Mouse (Mus musculus) macrophage (primary cell): ENCODE data around the gene Uqcrh. TPM values are rescaled to one million over a fixed set of nuclear protein-coding genes. Genes with fewer than 3 reads are reported as not detected.

ENCODE experiments used
- H3K27ac ChIP-seq: fragments of 350-480 bp; formaldehyde crosslinking; 2 replicates; pipeline ENCODE4 v1.9.0; 2021
- H3K36me3 ChIP-seq: fragments of 350-480 bp; formaldehyde crosslinking; 2 replicates; pipeline ENCODE4 v1.9.0; 2021; ENCODE audit errors: inconsistent target
- H3K4me3 ChIP-seq: fragments of 350-480 bp; formaldehyde crosslinking; 2 replicates; pipeline ENCODE4 v1.9.0; 2021; ENCODE audit errors: inconsistent target
- H3K79me2 ChIP-seq: fragments of 350-480 bp; formaldehyde crosslinking; 2 replicates; pipeline ENCODE4 v1.9.0; 2021; ENCODE audit errors: inconsistent target
- WGBS: methylation state at CpG from one replicate; pipeline ENCODE4 v1.1.7; 2026; ENCODE audit warnings: inconsistent platforms; ENCODE audit not compliant: missing documents; 5-methylcytosine and 5-hydroxymethylcytosine counted together
- polyA plus RNA-seq: library from polyadenylated mRNA; stranded (reverse); fragments of 250-400 nt; gene quantifications from 3 replicates; pipeline ENCODE4 v1.2.4, GENCODE M21; 2018; ENCODE audit warnings: inconsistent platforms

Gene Uqcrh
- polyA plus RNA-seq, 1 experiment from 2014 or later: 405 TPM

- 48% methylated on average over 3 of the region's 3 CpGs for WGBS
- H3K36me3 ChIP-seq: peaks cover 11% of the 10 kb centered on the region; the same call in 1 of the 2 replicates
- H3K79me2 ChIP-seq: no peaks in the 10 kb centered on the region
- H3K27ac ChIP-seq: no peak overlapping the region
- H3K4me3 ChIP-seq: no peak overlapping the region
These were observed 32.7 kb downstream of the Uqcrh start for GRCm38 (mm10) chr4:116042186-116042585.

- Histone ChIP-seq H3K36me3 (peaks cover 16% of the 10 kb centered on the region; the same call in 1 of the 2 replicates), H3K79me2 (no peaks in the 10 kb centered on the region), H3K27ac (no peak overlapping the region), H3K4me3 (no peak overlapping the region)
- 83% methylated on average over 2 of the region's 2 CpGs for WGBS
These were observed 34.4 kb downstream of the Uqcrh start for GRCm38 (mm10) chr4:116040466-116040865.

- Histone ChIP-seq H3K4me3 (no peak overlapping the region), H3K36me3 (peaks cover 31% of the 10 kb centered on the region; the same call in 1 of the 2 replicates), H3K79me2 (no peaks in the 10 kb centered on the region), H3K27ac (no peak overlapping the region)
- WGBS: 93% methylated on average over 5 of the region's 5 CpGs
These were observed 41.5 kb downstream of the Uqcrh start for GRCm38 (mm10) chr4:116033374-116033773.

- Histone ChIP-seq H3K79me2 (no peaks in the 10 kb centered on the region), H3K27ac (no peak overlapping the region), H3K4me3 (no peak overlapping the region), H3K36me3 (peaks cover 31% of the 10 kb centered on the region; the same call in 1 of the 2 replicates)
- 77% methylated on average over 9 of the region's 9 CpGs for WGBS
These were observed 42.0 kb downstream of the Uqcrh start for GRCm38 (mm10) chr4:116032906-116033305.

- 18% methylated on average over 18 of the region's 18 CpGs for WGBS
- Histone ChIP-seq H3K4me3 (no peak within 1 kb of the TSS), H3K36me3 (no peaks in the 10 kb centered on the region), H3K79me2 (no peaks in the 10 kb centered on the region), H3K27ac (no peak within 1 kb of the TSS)
These were observed 56.7 kb downstream of the Uqcrh start, which contains the start of gene Faah for GRCm38 (mm10) chr4:116017902-116018746. Gene Faah, minus strand, starts transcription at chr4:116017926.

GRCm38 (mm10) chr4:116017300-116017901 is 57.5 kb downstream of the Uqcrh start:
- Histone ChIP-seq H3K79me2 (no peaks in the 10 kb centered on the region), H3K4me3 (no peak overlapping the region), H3K27ac (no peak overlapping the region), H3K36me3 (no peaks in the 10 kb centered on the region)
- WGBS: 1% methylated on average over 60 of the region's 60 CpGs

Other genes starting within 250 kb of the Uqcrh start
- 16.6 to 27.7 TPM (median 23.8 TPM) in 3 replicates for gene Mob3c, start 247.0 kb downstream of the Uqcrh start, polyA plus RNA-seq
- gene Mknk1, start 235.9 kb downstream of the Uqcrh start, polyA plus RNA-seq: 62.4 to 141 TPM (median 130 TPM) in 3 replicates
- not detected in 3 replicates for gene Kncn, start 190.7 kb downstream of the Uqcrh start, polyA plus RNA-seq
- not detected in 3 replicates for gene 6430628N08Rik, start 184.4 kb downstream of the Uqcrh start, polyA plus RNA-seq
- gene Dmbx1, start 135.1 kb downstream of the Uqcrh start, polyA plus RNA-seq: not detected in 3 replicates
- gene Faah, start 57.1 kb downstream of the Uqcrh start, polyA plus RNA-seq: 0.09 TPM in 1 of 3 replicates, not detected in the others
- 4.4 to 6.4 TPM (median 6.0 TPM) in 3 replicates for gene Nsun4, start 21.2 kb downstream of the Uqcrh start, polyA plus RNA-seq
- gene Lrrc41, start 198 bp upstream of the Uqcrh start, polyA plus RNA-seq: 19.7 to 34.0 TPM (median 33.3 TPM) in 3 replicates
- 2.2 to 12.5 TPM (median 3.6 TPM) in 3 replicates for gene Rad54l, start 48.6 kb upstream of the Uqcrh start, polyA plus RNA-seq
- 16.6 to 29.9 TPM (median 17.1 TPM) in 3 replicates for gene Pomgnt1, start 48.8 kb upstream of the Uqcrh start, polyA plus RNA-seq
- 0.09 to 0.10 TPM in 2 of 3 replicates, not detected in the other for gene Lurap1, start 76.3 kb upstream of the Uqcrh start, polyA plus RNA-seq
- gene Tspan1, start 92.5 kb upstream of the Uqcrh start, polyA plus RNA-seq: not detected in 3 replicates
- not detected in 3 replicates for gene 1700042G07Rik, start 98.3 kb upstream of the Uqcrh start, polyA plus RNA-seq
- not detected in 3 replicates for gene Gm49337, start 98.3 kb upstream of the Uqcrh start, polyA plus RNA-seq
- gene Pik3r3, start 146.5 kb upstream of the Uqcrh start, polyA plus RNA-seq: 0.47 to 1.1 TPM (median 0.63 TPM) in 3 replicates